Mouse (Mus musculus): ENCODE measurements around the gene Arhgap44.

- TF ChIP-seq CTCF (IDR thresholded peaks at IDR 0.05; ENCODE audit: control insufficient read depth, insufficient read depth, insufficient read length), result no peak
- no peak for TF ChIP-seq MYOG (IDR thresholded peaks at IDR 0.05; ENCODE audit: control insufficient read depth, extremely low read depth, insufficient read length)
- TF ChIP-seq USF1 (IDR thresholded peaks at IDR 0.05; ENCODE audit: low read depth), result no peak
- TF ChIP-seq CEBPB (IDR thresholded peaks at IDR 0.05; ENCODE audit: low read depth), result no peak
- no peak for TF ChIP-seq MAX (IDR thresholded peaks at IDR 0.05)
Observed at GRCm38 (mm10) chr11:65038996-65039395, 123.8 kb downstream of the Arhgap44 start.
